Mouse (Mus musculus) embryonic fibroblast, embryonic 13.5 days (primary cell): ENCODE data around the gene Agrp.

Source experiments
- CTCF ChIP-seq: IDR thresholded peaks from 2 replicates; pipeline ENCODE4 v1.5.1; 2011; ENCODE audit warnings: mild to moderate bottlenecking, control low read depth, low read length, moderate library complexity, borderline replicate concordance; ENCODE audit not compliant: insufficient read depth
- POLR2A ChIP-seq: IDR thresholded peaks from 2 replicates; pipeline ENCODE4 v1.6.1; 2011; ENCODE audit warnings: low read depth, mild to moderate bottlenecking, control low read depth, low read length, moderate library complexity

- TF ChIP-seq POLR2A (no peak), CTCF (peak; percentile 37; the same call in 1 of the 2 replicates)
These were observed 105.4 kb downstream of the Agrp start for GRCm38 (mm10) chr8:105531774-105532173.
